Mouse (Mus musculus): ENCODE data around the gene 1700020L24Rik.

Gene 1700020L24Rik

GRCm38 (mm10) chr11:83471766-83472165 is 34.3 kb downstream of the 1700020L24Rik start:
- no peak for ATAC-seq (ENCODE audit: low TSS enrichment)

- ATAC-seq (ENCODE audit: low TSS enrichment): peak; percentile 96
Measured at GRCm38 (mm10) chr11:83472324-83473234, 35.1 kb downstream of the 1700020L24Rik start, which contains the start of gene Taf15. Taf15 (plus strand) TSS chr11:83473086.

- ATAC-seq (ENCODE audit: low TSS enrichment): peak; percentile 35
Measured at GRCm38 (mm10) chr11:83473235-83474016, 35.9 kb downstream of the 1700020L24Rik start.

Measured in frontal cortex, adult (tissue).